Mouse (Mus musculus) retina, postnatal 1 day (tissue): Measurements from ENCODE around the gene Trabd.

Source experiments
- DNase-seq: peaks from one replicate; pipeline ENCODE4 v3.0.0-alpha.2; 2012

Gene Trabd

GRCm38 (mm10) chr15:89074613-89075477 lies at the start of gene Trabd:
Gene Trabd, plus strand, starts transcription at chr15:89075124.
- DNase-seq: no peak

- no peak for DNase-seq
Measured at GRCm38 (mm10) chr15:89044381-89044780, 30.5 kb upstream of the Trabd start.

GRCm38 (mm10) chr15:89046356-89046755 lies 28.6 kb upstream of the Trabd start:
- no peak for DNase-seq

- DNase-seq: no peak
Measured at GRCm38 (mm10) chr15:89054666-89055065, 20.3 kb upstream of the Trabd start.

DNA sequence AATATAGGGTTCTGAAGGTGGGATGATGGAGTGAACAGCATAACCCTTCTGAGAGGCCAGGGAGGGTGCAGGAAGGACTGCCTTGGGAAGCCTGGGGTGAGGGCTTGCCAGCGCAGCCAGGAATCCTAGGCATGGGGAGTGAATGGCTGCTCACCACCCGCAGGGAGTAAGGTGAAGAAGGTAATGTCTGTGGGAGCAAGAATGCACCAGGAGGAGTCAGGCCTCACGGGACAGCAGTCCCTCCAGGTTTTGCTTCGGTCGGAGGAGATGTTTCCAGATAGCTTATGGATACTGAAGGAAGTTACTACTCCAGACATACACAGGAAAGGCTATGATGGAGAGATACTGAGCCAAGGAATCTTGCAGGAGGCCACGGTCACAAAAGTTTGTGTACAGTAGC lies 16.2 kb upstream of the Trabd start:
- no peak for DNase-seq

DNA sequence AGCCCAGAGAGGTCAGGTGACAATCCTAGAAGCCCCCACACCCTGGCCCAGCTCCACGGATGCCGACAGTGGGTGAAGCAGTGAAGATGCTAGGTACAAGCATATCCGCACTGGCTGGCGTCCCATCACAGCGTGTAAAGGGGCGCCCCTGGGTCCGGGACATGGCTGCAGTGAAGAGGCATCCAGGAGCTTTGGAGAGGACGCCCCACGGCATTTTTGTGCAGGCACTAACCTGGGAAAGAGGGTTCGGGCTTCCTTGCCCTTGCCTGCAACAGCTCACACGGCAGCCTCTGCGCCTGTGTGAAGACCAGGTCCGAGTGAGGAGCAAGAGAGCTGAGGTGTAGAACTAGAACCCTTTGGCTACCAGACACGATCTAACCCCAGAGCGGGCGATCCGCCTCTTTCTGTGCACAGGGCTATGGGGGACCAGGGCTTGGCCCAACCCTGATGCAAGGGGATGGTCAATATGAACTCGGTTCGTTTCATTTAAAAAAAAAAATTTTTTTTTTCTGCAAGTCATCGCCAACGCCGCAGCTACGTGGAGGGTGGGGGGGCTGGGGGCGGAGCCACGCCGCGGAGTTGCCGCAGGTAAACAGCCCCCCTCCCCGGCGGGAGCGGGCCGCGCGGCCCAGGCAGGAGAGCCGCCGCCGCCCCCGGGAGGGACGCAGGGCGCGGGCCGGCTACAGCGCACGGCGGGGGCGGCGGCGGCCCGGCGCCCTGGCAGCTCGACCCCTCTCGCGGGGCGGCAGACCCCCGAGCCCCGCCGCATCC lies 15.6 kb upstream of the Trabd start, which contains the start of gene Panx2:
Gene Panx2 (plus strand): TSS at position 574 of the 771 bp plus-strand sequence.
- DNase-seq: peak; percentile 39

- peak; percentile 65 for DNase-seq
Measured at GRCm38 (mm10) chr15:89060032-89060681, 14.8 kb upstream of the Trabd start.

DNA sequence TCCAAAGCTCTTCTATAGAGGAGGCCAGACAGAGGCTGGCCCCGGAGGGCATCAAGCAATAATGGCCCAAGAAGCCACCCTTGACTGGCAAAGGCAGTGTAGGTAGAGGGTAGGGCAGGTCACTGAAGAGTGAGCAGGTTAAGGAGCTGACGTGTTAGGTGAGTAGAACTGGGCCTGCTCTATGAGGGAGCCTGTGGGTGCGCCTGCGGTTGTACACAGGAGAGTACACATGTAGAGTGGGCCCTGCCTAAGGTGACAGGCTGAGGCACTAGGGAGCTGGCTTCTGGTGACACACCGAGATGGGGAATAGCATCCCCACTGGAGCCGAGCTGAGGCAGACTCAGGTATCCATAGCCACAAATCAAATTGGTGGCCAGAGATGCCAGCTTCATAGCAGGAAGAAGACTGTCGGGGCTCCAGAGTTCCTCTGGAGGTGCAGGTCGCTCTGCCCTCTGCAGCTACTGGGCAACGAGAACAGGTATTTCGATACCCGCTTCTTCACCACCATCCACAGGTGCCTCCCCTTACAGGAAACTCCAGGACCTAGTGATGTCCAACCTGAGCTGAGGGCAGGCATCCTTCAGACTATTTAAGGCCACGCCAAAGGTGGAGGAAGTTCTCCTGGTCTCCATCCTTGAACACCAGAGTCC lies 14.0 kb upstream of the Trabd start:
- DNase-seq: no peak

GRCm38 (mm10) chr15:89061761-89062517 lies 13.0 kb upstream of the Trabd start:
- DNase-seq: no peak

GRCm38 (mm10) chr15:89062518-89062910 lies 12.4 kb upstream of the Trabd start:
- no peak for DNase-seq

- no peak for DNase-seq
Measured at GRCm38 (mm10) chr15:89063001-89063400, 11.9 kb upstream of the Trabd start.

DNA sequence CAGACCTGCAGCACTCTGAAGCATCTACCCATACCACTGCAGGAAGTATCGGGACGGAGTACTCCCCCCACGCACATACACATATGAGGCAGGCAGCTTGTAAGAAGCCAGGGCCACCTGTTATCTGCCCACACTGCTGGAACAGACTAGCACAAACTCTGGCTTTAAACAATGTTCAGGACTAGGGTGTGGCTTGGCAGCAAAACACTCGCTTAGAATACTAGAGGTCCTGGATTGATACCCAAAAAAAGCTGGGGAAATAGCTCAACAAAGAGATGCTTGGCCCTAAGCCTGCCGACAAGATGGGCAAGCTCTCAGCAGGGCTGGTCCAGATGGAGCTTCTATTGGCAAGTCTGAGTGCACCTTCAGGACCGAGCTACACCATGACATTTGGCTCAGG lies 11.4 kb upstream of the Trabd start:
- no peak for DNase-seq

DNA sequence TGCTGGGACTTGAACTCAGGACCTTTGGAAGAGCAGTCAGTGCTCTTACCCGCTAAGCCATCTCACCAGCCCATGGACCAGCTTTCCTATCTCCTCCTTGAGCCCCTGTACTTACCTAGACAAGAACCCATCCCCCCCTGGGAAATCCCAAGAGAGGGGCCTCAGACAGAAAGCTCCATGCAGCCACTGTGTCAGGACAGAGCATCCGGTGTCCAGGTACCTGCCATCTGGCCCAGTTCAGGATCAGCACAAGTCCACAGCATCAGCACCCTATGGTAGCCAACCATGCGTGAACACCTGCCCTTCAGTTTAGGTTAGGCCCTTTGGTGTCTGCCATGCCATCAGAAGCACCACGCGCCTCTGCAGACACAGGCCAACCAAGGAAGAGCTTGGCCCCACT lies 10.0 kb upstream of the Trabd start:
- no peak for DNase-seq

- DNase-seq: no peak
Measured at GRCm38 (mm10) chr15:89067609-89068008, 7.3 kb upstream of the Trabd start.

GRCm38 (mm10) chr15:89068226-89068625 lies 6.7 kb upstream of the Trabd start:
- DNase-seq: no peak

GRCm38 (mm10) chr15:89069336-89069840 lies 5.5 kb upstream of the Trabd start:
- DNase-seq: no peak

- DNase-seq: no peak
Measured at GRCm38 (mm10) chr15:89070606-89071005, 4.3 kb upstream of the Trabd start.

GRCm38 (mm10) chr15:89073993-89074603 lies 826 bp upstream of the Trabd start:
- no peak for DNase-seq

DNA sequence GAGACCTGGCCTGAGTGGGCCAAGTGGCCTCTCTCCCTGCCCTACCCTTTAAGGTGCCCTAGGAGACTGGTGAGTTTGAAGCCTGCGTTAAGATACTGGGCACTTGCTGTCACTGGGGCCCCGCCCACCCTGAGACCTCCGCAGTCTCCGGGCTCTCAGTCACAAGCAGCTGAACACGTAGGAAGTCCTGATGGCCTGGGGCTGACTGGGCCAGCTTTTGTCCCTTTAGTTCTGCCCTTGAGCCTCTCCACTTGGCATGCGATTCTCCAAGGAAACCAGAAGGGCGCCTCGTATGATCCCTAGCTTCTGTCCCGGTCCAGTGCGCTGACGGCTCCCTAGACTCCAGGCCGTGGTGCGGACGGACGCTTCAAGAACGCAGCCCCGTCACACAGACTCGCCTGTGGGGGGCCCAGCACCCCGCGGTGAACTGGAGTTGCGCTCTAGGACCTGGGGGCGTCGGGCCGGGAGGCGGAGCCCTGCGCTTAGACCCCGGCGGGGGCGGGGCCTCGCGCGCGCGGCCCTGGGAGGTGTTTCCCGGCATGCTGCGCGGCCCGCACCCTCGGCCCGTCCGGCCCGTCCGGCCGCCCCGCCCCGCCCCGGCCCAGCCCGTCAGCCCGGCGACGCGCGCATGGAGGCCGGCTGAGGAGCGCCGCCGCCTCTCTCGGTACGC lies 689 bp downstream of the Trabd start:
- DNase-seq: peak; percentile 94

DNA sequence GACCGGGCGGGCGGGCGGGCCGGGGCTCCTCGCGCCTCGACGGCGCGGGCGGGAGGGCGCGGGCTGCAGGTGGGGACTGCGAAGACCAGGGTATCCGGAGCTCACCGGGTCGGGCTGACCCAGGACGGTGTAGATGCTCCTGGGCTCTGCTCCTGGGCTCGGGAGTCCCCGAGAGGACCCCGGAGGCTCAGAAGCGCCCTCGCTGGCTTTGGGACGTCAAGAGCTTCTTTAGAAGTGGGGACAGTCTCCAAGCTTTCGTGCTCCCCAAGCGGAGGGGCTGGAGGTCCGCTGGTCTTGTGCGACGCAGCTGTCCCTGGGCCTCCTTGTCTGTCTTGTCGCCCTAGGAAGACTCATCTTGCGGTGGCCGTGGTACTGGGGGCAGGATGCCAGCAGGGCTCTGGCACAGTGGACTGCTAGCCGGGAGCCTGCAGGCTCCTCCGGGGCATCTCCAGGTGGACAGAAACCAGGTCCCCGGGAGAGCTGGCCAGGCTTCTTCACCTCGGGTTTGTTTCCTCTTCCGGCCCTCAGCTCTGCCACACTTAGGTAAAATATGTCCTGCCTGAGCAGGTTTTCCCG lies 1.3 kb downstream of the Trabd start:
- DNase-seq: peak; percentile 64
